Mouse (Mus musculus): ENCODE results near the gene Zc2hc1b.
A peak's percentile ranks its signal among the peaks of the same experiment; 100 is the strongest.
"Not testable (repeated sequence)": the region's sequence is repeated elsewhere in the genome, so short reads cannot be mapped to it uniquely, and the experiment has no call there.

The Zc2hc1b gene

GRCm38 (mm10) chr10:13177973-13178624 is at the start of gene Zc2hc1b:
Gene Zc2hc1b (minus strand): TSS chr10:13178023.
- no peak for ATAC-seq (ENCODE audit: insufficient number of reproducible peaks, low FRiP score, low TSS enrichment)

- no peak for ATAC-seq (ENCODE audit: insufficient number of reproducible peaks, low FRiP score, low TSS enrichment)
Observed at GRCm38 (mm10) chr10:13225377-13226063, 47.7 kb upstream of the Zc2hc1b start.

- no peak for ATAC-seq (ENCODE audit: insufficient number of reproducible peaks, low FRiP score, low TSS enrichment)
Observed at GRCm38 (mm10) chr10:13222135-13222534, 44.3 kb upstream of the Zc2hc1b start.

- no peak for ATAC-seq (ENCODE audit: insufficient number of reproducible peaks, low FRiP score, low TSS enrichment)
Observed at GRCm38 (mm10) chr10:13220061-13220460, 42.2 kb upstream of the Zc2hc1b start.

- ATAC-seq (ENCODE audit: insufficient number of reproducible peaks, low FRiP score, low TSS enrichment) = no peak
Observed at GRCm38 (mm10) chr10:13213956-13214355, 36.1 kb upstream of the Zc2hc1b start.

GRCm38 (mm10) chr10:13212829-13213228 is 35.0 kb upstream of the Zc2hc1b start:
- ATAC-seq (ENCODE audit: insufficient number of reproducible peaks, low FRiP score, low TSS enrichment) = no peak

- no peak for ATAC-seq (ENCODE audit: insufficient number of reproducible peaks, low FRiP score, low TSS enrichment)
Observed at GRCm38 (mm10) chr10:13212326-13212725, 34.5 kb upstream of the Zc2hc1b start.

GRCm38 (mm10) chr10:13209930-13210637 is 32.3 kb upstream of the Zc2hc1b start:
- no peak for ATAC-seq (ENCODE audit: insufficient number of reproducible peaks, low FRiP score, low TSS enrichment)

GRCm38 (mm10) chr10:13209506-13209905 is 31.7 kb upstream of the Zc2hc1b start:
- ATAC-seq (ENCODE audit: insufficient number of reproducible peaks, low FRiP score, low TSS enrichment) = no peak

- no peak for ATAC-seq (ENCODE audit: insufficient number of reproducible peaks, low FRiP score, low TSS enrichment)
Observed at GRCm38 (mm10) chr10:13209061-13209460, 31.2 kb upstream of the Zc2hc1b start.

- ATAC-seq (ENCODE audit: insufficient number of reproducible peaks, low FRiP score, low TSS enrichment) = no peak
Observed at GRCm38 (mm10) chr10:13201741-13202293, 24.0 kb upstream of the Zc2hc1b start.

GRCm38 (mm10) chr10:13200862-13201261 is 23.0 kb upstream of the Zc2hc1b start:
- no peak for ATAC-seq (ENCODE audit: insufficient number of reproducible peaks, low FRiP score, low TSS enrichment)

GRCm38 (mm10) chr10:13199234-13199633 is 21.4 kb upstream of the Zc2hc1b start:
- ATAC-seq (ENCODE audit: insufficient number of reproducible peaks, low FRiP score, low TSS enrichment) = no peak

GRCm38 (mm10) chr10:13196872-13197507 is 19.2 kb upstream of the Zc2hc1b start:
- ATAC-seq (ENCODE audit: insufficient number of reproducible peaks, low FRiP score, low TSS enrichment) = no peak

- not testable (repeated sequence) for ATAC-seq (ENCODE audit: insufficient number of reproducible peaks, low FRiP score, low TSS enrichment)
Observed at GRCm38 (mm10) chr10:13193496-13193895, 15.7 kb upstream of the Zc2hc1b start.

GRCm38 (mm10) chr10:13192731-13193351 is 15.0 kb upstream of the Zc2hc1b start, which contains the start of gene Ltv1:
Gene Ltv1 (minus strand): TSS chr10:13193168.
- peak; percentile 99 for ATAC-seq (ENCODE audit: insufficient number of reproducible peaks, low FRiP score, low TSS enrichment)

- no peak for ATAC-seq (ENCODE audit: insufficient number of reproducible peaks, low FRiP score, low TSS enrichment)
Observed at GRCm38 (mm10) chr10:13189881-13190280, 12.1 kb upstream of the Zc2hc1b start.

GRCm38 (mm10) chr10:13186754-13187153 is 8.9 kb upstream of the Zc2hc1b start:
- no peak for ATAC-seq (ENCODE audit: insufficient number of reproducible peaks, low FRiP score, low TSS enrichment)

GRCm38 (mm10) chr10:13184170-13184766 is 6.4 kb upstream of the Zc2hc1b start:
- ATAC-seq (ENCODE audit: insufficient number of reproducible peaks, low FRiP score, low TSS enrichment) = no peak

- no peak for ATAC-seq (ENCODE audit: insufficient number of reproducible peaks, low FRiP score, low TSS enrichment)
Observed at GRCm38 (mm10) chr10:13180211-13180610, 2.4 kb upstream of the Zc2hc1b start.

Data from cerebellum, adult (tissue).